Mouse (Mus musculus) CH12.LX (cell line): ENCODE results near the gene Hebp1. TPM values are rescaled to one million over a fixed set of nuclear protein-coding genes. Genes with fewer than 3 reads are reported as not detected.

Experiments
- DNase-seq: peaks from one replicate; pipeline ENCODE4 v3.0.0-alpha.2; 2013; ENCODE audit errors: extremely low read depth
- H3K27ac ChIP-seq: 2 replicates; pipeline ENCODE4 v1.5.1; 2012; ENCODE audit warnings: low read depth, mild to moderate bottlenecking, control low read depth, moderate library complexity; ENCODE audit not compliant: insufficient read depth
- H3K27me3 ChIP-seq: replicated peaks from 2 replicates; pipeline ENCODE3; 2012; ENCODE audit warnings: inconsistent platforms
- H3K36me3 ChIP-seq, 2 experiments: replicated peaks in 1 of 2; 2 replicates each; pipeline versions ENCODE3 to v1.6.1; 2012; ENCODE audit warnings: inconsistent platforms in 1 of 2, low read length in 1 of 2, mild to moderate bottlenecking in 1 of 2, mixed read lengths in 1 of 2, moderate library complexity in 1 of 2; ENCODE audit not compliant: control insufficient read depth in 1 of 2, insufficient read depth in 1 of 2
- H3K4me1 ChIP-seq, 2 experiments: 2 replicates each; pipeline ENCODE4 v1.6.1; 2012; ENCODE audit warnings: inconsistent platforms in 1 of 2, moderate library complexity in 1 of 2; ENCODE audit not compliant: insufficient read depth in 2 of 2, control insufficient read depth in 1 of 2
- H3K4me2 ChIP-seq: 2 replicates; pipeline ENCODE4 v1.6.1; 2012; ENCODE audit warnings: low read depth, mild to moderate bottlenecking, control low read depth; ENCODE audit not compliant: poor library complexity, insufficient read depth, severe bottlenecking
- H3K4me3 ChIP-seq, 3 experiments: fragments of 150-350 bp in 1 of 3; sonication (generic) in 1 of 3; replicated peaks in 1 of 3; 2 replicates each; pipeline versions ENCODE3 to v1.5.1; 2011 to 2012; ENCODE audit warnings: low read depth in 2 of 3, low read length in 2 of 3, mild to moderate bottlenecking in 2 of 3, moderate library complexity in 2 of 3, control low read depth in 1 of 3, improper control_type of control experiment in 1 of 3, inconsistent platforms in 1 of 3, mixed read lengths in 1 of 3; ENCODE audit not compliant: poor library complexity in 1 of 3
- H3K79me2 ChIP-seq: replicated peaks from 2 replicates; pipeline ENCODE4 v1.6.1; 2012; ENCODE audit warnings: mild to moderate bottlenecking, moderate library complexity; ENCODE audit not compliant: control insufficient read depth, poor library complexity, insufficient read depth, severe bottlenecking; ENCODE audit errors: extremely low read depth
- H3K9ac ChIP-seq: 2 replicates; pipeline ENCODE4 v1.6.1; 2012; ENCODE audit warnings: low read depth, mild to moderate bottlenecking, control low read depth, moderate library complexity; ENCODE audit not compliant: insufficient read depth
- H3K9me3 ChIP-seq: replicated peaks from 2 replicates; pipeline ENCODE3; 2012; ENCODE audit warnings: low read length, inconsistent platforms, mixed read lengths
- BHLHE40 ChIP-seq: IDR thresholded peaks from 2 replicates; pipeline ENCODE4 v1.6.1; 2011; ENCODE audit warnings: mild to moderate bottlenecking, low read depth, low read length, improper control_type of control experiment
- CHD1 ChIP-seq: IDR thresholded peaks from 2 replicates; pipeline ENCODE4 v1.6.1; 2012; ENCODE audit warnings: low read depth, low read length, improper control_type of control experiment, inconsistent platforms
- CTCF ChIP-seq, 2 experiments: IDR thresholded peaks in 1 of 2; conservative IDR thresholded peaks in 1 of 2; 2 replicates each; pipeline ENCODE4 v1.5.1; 2011 to 2012; ENCODE audit warnings: low read depth in 2 of 2, low read length in 2 of 2, improper control_type of control experiment in 1 of 2, inconsistent platforms in 1 of 2, mild to moderate bottlenecking in 1 of 2, moderate library complexity in 1 of 2
- ELF1 ChIP-seq: IDR thresholded peaks from 2 replicates; pipeline ENCODE4 v1.6.1; 2014; ENCODE audit warnings: low read depth, mild to moderate bottlenecking, inconsistent platforms, low read length, improper control_type of control experiment
- EP300 ChIP-seq: IDR thresholded peaks from 2 replicates; pipeline ENCODE4 v1.6.1; 2011; ENCODE audit warnings: low read length, improper control_type of control experiment
- ETS1 ChIP-seq: conservative IDR thresholded peaks from 2 replicates; pipeline ENCODE4 v1.6.1; 2012; ENCODE audit warnings: low read depth, mild to moderate bottlenecking, inconsistent platforms, low read length, improper control_type of control experiment, moderate library complexity
- GABPA ChIP-seq: IDR thresholded peaks from 2 replicates; pipeline ENCODE4 v1.6.1; 2012; ENCODE audit warnings: low read depth, low read length, improper control_type of control experiment, inconsistent platforms; ENCODE audit not compliant: insufficient replicate concordance
- HCFC1 ChIP-seq: IDR thresholded peaks from 2 replicates; pipeline ENCODE4 v1.6.1; 2012; ENCODE audit warnings: low read depth, mild to moderate bottlenecking, inconsistent platforms, low read length, improper control_type of control experiment
- IRF4 ChIP-seq: IDR thresholded peaks from 2 replicates; pipeline ENCODE4 v1.6.1; 2014; ENCODE audit warnings: low read depth, mild to moderate bottlenecking, inconsistent platforms, low read length, improper control_type of control experiment
- MAFK ChIP-seq: IDR thresholded peaks from 2 replicates; pipeline ENCODE4 v1.6.1; 2011; ENCODE audit warnings: low read length, improper control_type of control experiment; ENCODE audit not compliant: insufficient replicate concordance
- MAX ChIP-seq: IDR thresholded peaks from 2 replicates; pipeline ENCODE4 v1.6.1; 2011; ENCODE audit warnings: low read length, improper control_type of control experiment
- MXI1 ChIP-seq: IDR thresholded peaks from 2 replicates; pipeline ENCODE4 v1.6.1; 2011; ENCODE audit warnings: mild to moderate bottlenecking, low read depth, low read length, improper control_type of control experiment
- NELFE ChIP-seq: IDR thresholded peaks from 2 replicates; pipeline ENCODE4 v1.6.1; 2011; ENCODE audit warnings: low read depth, low read length, improper control_type of control experiment
- POLR2A ChIP-seq: IDR thresholded peaks from 2 replicates; pipeline ENCODE4 v1.6.1; 2011; ENCODE audit warnings: low read depth, mild to moderate bottlenecking, improper control_type of control experiment, low read length
- POLR2AphosphoS2 ChIP-seq: IDR thresholded peaks from 2 replicates; pipeline ENCODE4 v1.6.1; 2011; ENCODE audit warnings: low read depth, low read length, improper control_type of control experiment
- RAD21 ChIP-seq: IDR thresholded peaks from 2 replicates; pipeline ENCODE4 v1.6.1; 2011; ENCODE audit warnings: low read depth, mild to moderate bottlenecking, low read length, improper control_type of control experiment, moderate library complexity
- RCOR1 ChIP-seq: conservative IDR thresholded peaks from 2 replicates; pipeline ENCODE4 v1.6.1; 2012; ENCODE audit warnings: low read depth, mild to moderate bottlenecking, inconsistent platforms, low read length, improper control_type of control experiment
- SMC3 ChIP-seq: IDR thresholded peaks from 2 replicates; pipeline ENCODE4 v1.6.1; 2011; ENCODE audit warnings: low read depth, low read length, improper control_type of control experiment
- TBP ChIP-seq: conservative IDR thresholded peaks from 2 replicates; pipeline ENCODE4 v1.6.1; 2011; ENCODE audit warnings: low read depth, low read length, improper control_type of control experiment
- TCF12 ChIP-seq: IDR thresholded peaks from 2 replicates; pipeline ENCODE4 v1.6.1; 2014; ENCODE audit warnings: low read depth, mild to moderate bottlenecking, inconsistent platforms, low read length, improper control_type of control experiment
- USF1 ChIP-seq: IDR thresholded peaks from 2 replicates; pipeline ENCODE4 v1.6.1; 2014; ENCODE audit warnings: low read depth, mild to moderate bottlenecking, inconsistent platforms, low read length, improper control_type of control experiment
- ZC3H11A ChIP-seq: IDR thresholded peaks from 2 replicates; pipeline ENCODE4 v1.6.1; 2012; ENCODE audit warnings: low read depth, mild to moderate bottlenecking, inconsistent platforms, low read length, improper control_type of control experiment
- ZMIZ1 ChIP-seq: IDR thresholded peaks from 2 replicates; pipeline ENCODE4 v1.6.1; 2012; ENCODE audit warnings: low read depth, mild to moderate bottlenecking, inconsistent platforms, low read length, improper control_type of control experiment
- dilution Hi-C: fragments of 300-500 bp; cut with MboI; formaldehyde crosslinking; loops from 2 replicates; pipeline ENCODE4 v1.14.3; 2020; ENCODE audit warnings: low sequenced_read_pairs; ENCODE audit not compliant: extremely low pct_unique_long_range_greater_than_20kb, extremely low pct_ligation_motif_present
- in situ Hi-C: fragments of 300-500 bp; cut with MboI; formaldehyde crosslinking; loops from 3 replicates; pipeline ENCODE4 v1.14.3; 2019; ENCODE audit warnings: low sequenced_read_pairs, low pct_ligation_motif_present, low pct_unique_long_range_greater_than_20kb, mixed read lengths
- polyA plus RNA-seq: library from polyadenylated mRNA; unstranded; fragments of >175 nt; gene quantifications from 2 replicates; pipeline ENCODE4 v1.2.1, GENCODE M21; 2012; ENCODE audit warnings: low read depth; ENCODE audit not compliant: insufficient read length
- total RNA-seq, 2 experiments: library from RNA; depleted of rRNA; stranded (reverse); fragments of 300-350 nt in 1 of 2; fragments of >200 nt in 1 of 2; gene quantifications; 2 replicates each; pipeline ENCODE4 v1.2.3; 2012 to 2014

The Hebp1 gene
- total and polyA plus RNA-seq, 3 experiments = not detected

DNA sequence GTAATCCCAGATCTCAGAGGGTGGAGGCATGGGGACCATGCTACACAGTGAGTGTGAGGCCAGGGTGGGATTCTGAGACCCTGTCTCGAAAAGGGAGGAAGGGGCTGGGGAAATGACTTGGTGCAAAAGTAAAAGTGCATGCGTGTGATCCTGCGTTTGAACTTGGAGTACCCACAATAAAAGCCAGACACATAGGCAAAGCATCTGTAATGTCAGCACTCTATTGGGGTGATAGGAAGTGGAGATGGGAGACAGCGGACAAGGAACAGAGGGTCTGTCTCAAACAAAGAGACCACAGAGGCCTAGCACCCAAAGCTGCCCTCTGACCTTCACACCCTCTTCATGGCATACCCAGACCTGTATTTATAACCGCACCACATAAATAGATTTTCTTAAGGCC is 51.8 kb downstream of the Hebp1 start:
- no peak for TF ChIP-seq MAX
- no peak for TF ChIP-seq MAFK
- no peak for TF ChIP-seq ZC3H11A
- no peak for TF ChIP-seq ELF1
- TF ChIP-seq, all 38 proteins: peak for 0
- in situ Hi-C loops = loop anchor here (10.0 kb wide), 1 partner anchor 61 kb away; no protein-coding TSS in a partner anchor
- Histone ChIP-seq H3K9me3 (no peaks in the 10 kb centered on the region), H3K36me3 (no peaks in the 10 kb centered on the region), H3K79me2 (no peaks in the 10 kb centered on the region), H3K9ac (no peak overlapping the region), H3K4me1 (peaks cover 0 to 16% of the 10 kb centered on the region in 2 experiments; a peak in 2 of 4 replicates), H3K4me2 (no peak overlapping the region), H3K4me3 (no peak overlapping the region), H3K27me3 (no peaks in the 10 kb centered on the region), H3K27ac (no peak overlapping the region)
- no peak for DNase-seq
- dilution Hi-C loops = no loop called here

DNA sequence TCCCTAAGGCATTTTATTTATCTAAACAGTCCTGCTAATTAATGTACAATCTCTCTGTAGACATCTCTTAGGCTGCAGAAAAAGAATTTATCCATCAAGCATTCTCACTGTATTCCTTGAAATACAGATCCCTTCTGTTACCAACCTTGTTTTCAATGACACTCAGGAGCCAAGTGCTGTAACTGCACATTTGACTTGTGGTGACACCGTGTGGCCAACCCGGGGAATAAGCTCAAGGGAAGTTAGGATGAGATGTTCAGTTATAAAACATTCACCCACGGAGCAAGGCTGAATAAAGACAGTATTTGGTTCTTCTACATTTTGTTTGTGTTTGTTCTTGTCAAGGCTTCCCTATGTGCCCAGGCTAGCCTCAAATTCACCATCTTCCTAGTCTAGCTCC is 53.3 kb downstream of the Hebp1 start:
- H3K4me2 ChIP-seq = no peak overlapping the region
- no peaks in the 10 kb centered on the region for H3K9me3 ChIP-seq
- no peak overlapping the region for H3K9ac ChIP-seq
- TF ChIP-seq ETS1 (no peak), ZC3H11A (peak; percentile 49; the same call in 1 of the 2 replicates), RAD21 (peak; percentile 87), EP300 (no peak), CTCF (conservative IDR thresholded peaks at IDR 0.05 in 1 of 2, IDR thresholded peaks at IDR 0.05 in 1 of 2; ENCODE audit: low read depth in 2 of 2, low read length in 2 of 2) (peak; percentile 52 to 89; a peak in 3 of 4 replicates), TBP (no peak), SMC3 (peak; percentile 92), POLR2AphosphoS2 (no peak)
- TF ChIP-seq, all 38 proteins: peak for 4
- H3K79me2 ChIP-seq = no peaks in the 10 kb centered on the region
- dilution Hi-C loops = no loop called here
- in situ Hi-C loops = loop anchor here (10.0 kb wide), 1 partner anchor 60 kb away; no protein-coding TSS in a partner anchor
- peaks cover 0 to 9% of the 10 kb centered on the region in 2 experiments; a peak in 2 of 4 replicates for H3K4me1 ChIP-seq
- no peaks in the 10 kb centered on the region for H3K36me3 ChIP-seq
- H3K27ac ChIP-seq = no peak overlapping the region
- no peaks in the 10 kb centered on the region for H3K27me3 ChIP-seq
- no peak overlapping the region for H3K4me3 ChIP-seq
- peak; percentile 45 for DNase-seq

GRCm38 (mm10) chr6:135143151-135143550 is 54.7 kb downstream of the Hebp1 start:
- in situ Hi-C loops = loop anchor here (10.0 kb wide), 1 partner anchor 58 kb away; no protein-coding TSS in a partner anchor
- H3K27me3 ChIP-seq = no peaks in the 10 kb centered on the region
- H3K9ac ChIP-seq = no peak overlapping the region
- H3K27ac ChIP-seq = no peak overlapping the region
- 0 out of 4 replicates have a peak, but pooled peaks cover 0 to 1% of the 10 kb centered on the region in 2 experiments for H3K4me1 ChIP-seq
- no peak overlapping the region for H3K4me2 ChIP-seq
- DNase-seq = no peak
- H3K9me3 ChIP-seq = no peaks in the 10 kb centered on the region
- no peaks in the 10 kb centered on the region for H3K36me3 ChIP-seq
- H3K79me2 ChIP-seq = no peaks in the 10 kb centered on the region
- no peak for TF ChIP-seq IRF4
- no peak for TF ChIP-seq CHD1
- no peak for TF ChIP-seq USF1
- TF ChIP-seq POLR2A = no peak
- no peak for TF ChIP-seq ZMIZ1
- TF ChIP-seq CTCF (conservative IDR thresholded peaks at IDR 0.05 in 1 of 2, IDR thresholded peaks at IDR 0.05 in 1 of 2; ENCODE audit: low read depth in 2 of 2, low read length in 2 of 2) = no peak
- TF ChIP-seq NELFE = no peak
- no peak for TF ChIP-seq MAFK
- TF ChIP-seq GABPA = no peak
- no peak for TF ChIP-seq MXI1
- TF ChIP-seq POLR2AphosphoS2 = no peak
- no peak for TF ChIP-seq RAD21
- TF ChIP-seq MAX = no peak
- no peak for TF ChIP-seq TCF12
- TF ChIP-seq RCOR1 = no peak
- TF ChIP-seq BHLHE40 = no peak
- no peak for TF ChIP-seq HCFC1
- dilution Hi-C loops = no loop called here
- H3K4me3 ChIP-seq = no peak overlapping the region
